Mouse (Mus musculus) ES-E14 (cell line): Measurements from ENCODE around the gene Gipc1.

Experiments used
- HCFC1 ChIP-seq: IDR thresholded peaks from 2 replicates; pipeline ENCODE4 v1.6.1; 2012; ENCODE audit warnings: low read length, inconsistent platforms, borderline replicate concordance; ENCODE audit not compliant: insufficient read depth
- MAFK ChIP-seq: IDR thresholded peaks from 2 replicates; pipeline ENCODE4 v1.6.1; 2014; ENCODE audit warnings: mild to moderate bottlenecking, low read depth, low read length, inconsistent platforms; ENCODE audit not compliant: insufficient read depth
- ZC3H11A ChIP-seq: IDR thresholded peaks from 2 replicates; pipeline ENCODE4 v1.6.1; 2012; ENCODE audit warnings: low read depth, mild to moderate bottlenecking, inconsistent platforms, low read length, borderline replicate concordance
- ZNF384 ChIP-seq: IDR thresholded peaks from 2 replicates; pipeline ENCODE4 v1.6.1; 2012; ENCODE audit warnings: low read depth, low read length, inconsistent platforms

DNA sequence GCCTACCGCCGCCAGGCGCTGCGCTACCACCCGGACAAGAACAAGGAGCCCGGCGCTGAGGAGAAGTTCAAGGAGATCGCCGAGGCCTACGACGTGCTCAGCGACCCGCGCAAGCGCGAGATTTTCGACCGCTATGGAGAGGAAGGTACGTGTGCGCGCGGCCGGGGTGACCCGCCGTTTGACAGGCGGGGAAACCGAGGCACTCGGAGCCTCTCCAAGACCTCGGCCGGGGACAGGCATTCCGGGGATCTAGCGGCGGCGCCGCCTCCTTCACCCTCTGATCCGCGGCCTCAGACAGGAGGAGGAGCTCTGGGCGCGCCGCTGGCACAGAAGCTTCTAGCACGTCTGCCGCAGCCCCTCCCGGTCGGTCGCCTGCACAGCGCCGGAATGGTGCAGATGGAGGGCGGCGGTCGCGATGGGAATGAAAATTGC lies 44.1 kb upstream of the Gipc1 start:
- TF ChIP-seq HCFC1 = no peak; the same call in 1 of the 2 replicates
- TF ChIP-seq ZNF384 = no peak
- no peak for TF ChIP-seq MAFK
- no peak for TF ChIP-seq ZC3H11A
